Mouse (Mus musculus) right cerebral cortex, postnatal 4 days (tissue): ENCODE measurements at regions not wholly inside any gene's neighbourhood (a gene's known extent, or its start where the extent isn't known, plus 50 kb on each side); places are given as distances from the start of the nearest gene placed in this dataset.

Experiments used
- DNase-seq: peaks from one replicate; pipeline ENCODE4 v3.0.0-alpha.2; 2022

DNA sequence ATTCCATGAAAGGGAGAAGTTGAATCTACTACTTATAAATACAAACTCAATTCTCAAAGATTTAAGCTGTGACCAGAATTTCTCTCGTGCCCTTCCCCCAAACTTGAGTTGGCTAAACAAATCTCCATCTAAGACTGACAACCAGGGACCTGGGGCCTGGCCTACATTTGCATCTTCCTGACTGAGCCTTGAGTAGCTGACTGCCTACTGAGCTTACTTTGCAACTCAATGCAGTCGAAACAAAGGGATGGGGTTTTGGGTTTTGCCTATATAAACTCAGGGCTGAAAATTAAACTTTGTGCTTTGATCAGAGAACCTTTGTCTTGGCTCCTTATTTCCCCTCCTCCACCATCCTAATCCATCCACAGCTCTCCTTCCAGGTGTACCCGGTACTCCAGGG is 205.9 kb downstream of the Dusp6 start:
- no peak for DNase-seq

DNA sequence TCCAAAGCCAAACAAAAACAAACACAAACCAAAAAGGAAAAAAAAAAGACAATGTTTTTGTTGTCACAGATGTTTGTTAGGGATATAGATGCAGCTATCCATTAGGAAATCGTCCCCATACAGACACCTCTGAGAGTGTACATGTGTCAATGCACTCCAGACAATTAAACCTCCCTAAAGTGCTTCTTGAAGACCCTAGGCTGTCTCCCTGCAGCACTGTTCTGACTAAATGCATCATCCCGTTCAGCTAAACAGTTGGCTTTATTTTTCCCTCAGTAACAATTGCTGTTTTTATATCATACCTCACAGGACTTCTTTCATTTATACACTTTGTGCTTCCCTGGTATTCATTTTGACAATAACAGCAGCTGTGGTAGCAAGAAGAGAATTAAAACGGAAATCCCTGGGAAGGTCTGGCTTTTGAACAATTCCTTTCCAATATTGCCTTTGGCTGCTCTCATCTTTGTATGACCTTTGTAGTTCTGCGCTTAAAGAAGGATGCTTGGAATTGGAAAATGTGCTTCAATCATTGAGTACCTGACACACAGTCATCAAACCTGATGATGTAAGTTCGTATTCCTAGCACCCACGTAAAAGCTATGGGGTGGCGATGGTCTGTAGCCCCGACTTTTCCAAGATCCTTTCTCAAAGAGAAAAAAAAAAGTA is 208.9 kb downstream of the Dusp6 start:
- no peak for DNase-seq

DNA sequence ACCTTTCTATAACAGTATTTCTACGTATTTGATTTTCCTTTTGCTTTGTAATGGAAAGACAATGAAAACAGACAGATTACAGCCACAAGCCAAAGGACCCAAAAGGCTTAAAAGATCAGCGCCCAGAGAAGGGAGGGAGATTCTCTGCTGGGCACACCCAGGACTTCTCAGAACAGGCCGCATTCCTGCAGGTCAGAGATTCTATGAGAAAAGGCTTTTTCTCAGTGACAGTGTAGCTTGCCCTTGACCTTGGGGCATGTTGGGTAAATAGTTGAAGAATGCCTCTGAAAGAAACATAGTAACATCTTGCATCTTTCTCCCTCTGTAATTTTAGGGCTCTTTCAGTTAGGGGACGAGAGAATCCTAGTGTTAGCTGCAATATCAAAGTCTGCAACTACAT is 209.8 kb downstream of the Dusp6 start:
- no peak for DNase-seq

DNA sequence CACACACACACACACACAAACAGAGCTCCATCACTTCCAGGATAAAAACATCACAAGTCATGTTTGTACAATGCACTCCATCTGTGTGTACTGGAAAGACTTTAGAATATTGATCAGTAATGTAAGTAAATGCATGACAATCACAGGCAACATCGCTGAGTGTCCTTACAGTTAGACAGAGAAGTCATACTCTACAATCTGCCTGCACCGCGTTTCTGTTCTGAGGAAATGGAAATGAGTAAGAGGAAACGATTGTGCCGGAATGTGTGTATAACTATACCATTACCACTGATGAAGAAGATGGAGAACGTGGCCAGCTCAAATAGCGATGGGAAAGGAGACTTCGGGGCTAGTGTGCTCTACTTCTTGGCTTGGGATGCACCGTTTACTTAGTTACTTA is 210.7 kb downstream of the Dusp6 start:
- no peak for DNase-seq

DNA sequence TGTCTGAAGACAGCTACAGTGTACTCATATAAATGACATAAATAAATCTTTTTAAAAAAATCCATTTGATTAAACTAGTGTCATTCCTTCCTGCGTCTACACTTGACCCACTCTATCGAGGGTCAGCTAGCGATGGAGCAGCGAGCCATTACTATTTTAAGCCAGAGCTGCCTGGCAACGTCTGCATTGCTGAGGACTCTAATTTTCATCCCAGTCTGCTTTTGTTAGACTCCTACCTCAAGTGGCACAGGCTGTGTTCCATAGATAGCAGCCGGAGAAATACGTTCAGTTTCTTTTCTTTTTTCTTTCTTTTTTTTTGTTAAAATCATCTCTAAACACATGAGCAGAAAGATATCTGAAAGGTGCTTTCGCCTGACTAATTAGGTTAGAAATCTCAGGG is 211.5 kb downstream of the Dusp6 start:
- DNase-seq = no peak

DNA sequence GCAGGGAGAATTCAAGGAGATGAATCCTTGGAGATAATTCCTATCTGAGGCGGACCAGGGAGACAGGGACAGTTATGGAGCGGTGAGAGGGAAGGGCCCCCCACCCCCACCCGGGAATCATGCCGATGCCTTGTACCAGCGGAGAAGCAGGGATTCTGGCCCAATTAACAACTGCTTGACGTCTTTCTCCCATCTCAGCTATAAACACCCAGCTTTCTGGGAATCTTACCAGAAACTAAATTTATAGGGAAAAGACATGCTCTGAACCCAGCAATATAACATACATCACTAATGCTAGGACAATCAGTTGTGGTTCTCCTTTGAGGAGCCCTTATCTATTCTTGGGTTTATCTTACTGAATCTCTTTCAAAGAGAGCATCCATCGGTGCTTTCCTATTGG is 213.2 kb downstream of the Dusp6 start:
- peak; percentile 11 for DNase-seq

DNA sequence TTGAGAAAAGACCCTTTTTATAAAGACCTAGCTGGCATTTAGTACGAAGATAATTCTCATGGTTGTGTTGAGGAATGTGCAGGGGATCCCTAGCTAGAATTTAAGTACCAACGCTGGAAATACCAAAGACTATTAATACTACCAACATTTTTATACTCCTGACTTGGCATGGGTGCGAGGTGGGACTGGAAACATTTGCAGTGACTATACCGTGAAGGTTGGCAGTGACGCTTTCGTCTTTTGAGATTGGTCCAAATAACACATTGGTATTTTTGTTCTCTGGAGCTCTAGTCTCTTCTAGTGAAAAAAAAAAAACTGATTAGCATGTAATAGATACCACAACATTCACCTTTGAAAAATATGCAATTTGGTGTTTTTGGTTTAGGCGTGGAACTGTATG is 213.7 kb downstream of the Dusp6 start:
- no peak for DNase-seq

DNA sequence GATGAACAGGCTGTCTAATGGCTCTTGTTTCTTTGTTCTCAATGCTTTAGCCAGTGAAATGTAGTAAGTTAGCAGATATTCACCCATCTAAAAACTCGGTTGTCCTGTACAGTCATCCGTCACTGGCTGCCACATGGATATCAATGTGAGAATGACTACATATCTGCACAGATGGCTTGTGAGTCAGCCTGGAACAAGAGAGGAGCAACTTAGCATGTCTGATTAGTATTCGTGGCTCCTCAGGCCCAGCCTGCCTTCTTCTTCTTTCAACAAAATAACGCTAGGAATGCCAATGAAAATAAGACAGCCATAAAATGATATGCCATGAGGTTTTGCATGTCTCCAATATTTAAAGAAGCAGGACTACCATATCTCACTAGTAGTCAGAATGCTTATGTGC is 217.5 kb downstream of the Dusp6 start:
- DNase-seq = no peak

DNA sequence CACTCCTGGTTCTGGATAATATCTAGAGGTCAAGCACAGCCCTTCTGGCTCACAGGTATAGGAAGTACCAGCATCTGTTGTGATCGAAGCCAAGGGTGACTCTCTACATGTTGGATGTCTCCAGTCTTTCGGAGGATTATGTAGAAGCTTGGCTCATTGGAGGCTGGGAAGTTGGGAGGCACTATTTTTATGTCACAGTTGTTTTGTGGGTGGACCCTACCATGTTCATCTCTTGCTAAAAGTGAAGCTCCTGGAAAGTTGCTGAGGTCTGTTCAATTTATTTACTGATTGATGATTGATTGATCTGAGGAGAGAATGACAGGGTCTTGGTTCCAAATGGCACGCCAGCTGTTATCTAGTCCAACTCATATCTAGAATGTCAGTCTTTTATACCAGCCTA is 219.0 kb downstream of the Dusp6 start:
- no peak for DNase-seq

DNA sequence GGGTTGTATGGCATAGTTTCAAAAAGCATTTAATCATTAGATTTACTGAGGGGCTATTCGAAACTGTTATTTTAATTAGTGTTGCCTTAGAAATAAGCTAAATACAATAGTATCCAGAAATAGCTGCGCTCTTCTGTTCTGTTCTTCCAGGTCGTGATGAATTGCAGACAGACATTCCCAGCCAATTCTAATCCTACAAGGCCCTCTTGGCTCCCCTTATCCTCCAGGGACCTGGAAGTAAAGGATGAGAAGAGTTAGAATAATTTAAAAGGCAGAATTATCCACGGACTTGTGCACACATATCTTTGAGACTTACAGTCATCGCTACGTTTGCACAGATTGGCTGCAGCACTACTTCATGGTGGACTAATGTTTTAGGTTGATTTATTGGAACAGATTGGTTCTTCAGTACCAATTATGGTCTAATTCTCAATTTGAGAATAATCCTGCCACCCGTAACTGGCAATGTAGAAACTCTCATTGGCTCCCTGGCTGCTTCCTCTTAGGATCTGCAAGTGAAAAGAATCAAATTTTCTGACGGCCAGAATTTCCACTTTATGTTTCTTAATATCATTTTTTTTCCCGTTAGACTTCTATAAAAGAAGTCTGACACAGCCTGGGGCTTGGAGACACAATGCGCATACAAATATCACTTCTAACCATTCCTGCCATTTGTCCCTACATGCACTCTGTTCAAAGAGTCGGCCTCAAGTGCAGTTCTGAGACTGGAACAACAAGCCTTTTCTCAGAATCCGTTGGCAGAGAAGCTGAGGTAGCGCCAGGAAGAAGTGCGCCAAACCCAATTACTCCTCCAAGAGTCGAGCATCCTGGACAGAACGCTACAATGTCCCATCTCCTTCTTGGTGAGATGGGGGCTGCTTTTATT is 225.4 kb downstream of the Dusp6 start:
- peak; percentile 13 for DNase-seq

DNA sequence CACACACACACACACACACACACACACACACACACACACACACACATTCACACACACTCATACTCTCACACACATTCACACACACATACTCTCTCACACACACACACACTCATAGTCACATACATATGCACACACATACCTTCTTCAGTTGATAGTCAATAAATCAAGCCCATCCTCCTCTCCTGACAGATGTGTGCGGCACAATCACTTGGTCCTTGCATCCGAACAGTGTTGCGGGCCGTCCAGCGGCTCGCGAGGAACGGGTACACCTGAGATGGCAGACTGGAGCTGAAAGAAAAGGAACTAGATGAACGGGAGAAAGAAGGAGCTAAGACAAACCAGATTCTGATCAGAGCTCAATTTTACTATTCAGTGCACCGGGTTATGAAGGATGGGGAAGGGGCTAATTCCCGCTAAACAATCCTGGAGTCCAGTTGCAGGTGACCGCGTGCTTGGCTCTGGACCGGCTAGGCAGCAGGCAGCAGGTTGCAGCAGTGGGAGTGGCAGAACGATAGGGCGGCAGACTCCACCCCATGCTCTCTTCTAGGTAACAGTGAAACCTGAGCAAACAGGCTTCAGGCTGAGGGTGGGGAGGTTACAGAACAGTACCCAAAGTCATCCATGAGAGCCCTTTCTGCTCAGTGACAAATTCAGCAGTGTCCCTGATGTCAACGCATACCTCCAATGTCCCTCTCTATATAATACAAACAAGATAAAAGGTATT is 247.8 kb downstream of the Csl start:
- no peak for DNase-seq

DNA sequence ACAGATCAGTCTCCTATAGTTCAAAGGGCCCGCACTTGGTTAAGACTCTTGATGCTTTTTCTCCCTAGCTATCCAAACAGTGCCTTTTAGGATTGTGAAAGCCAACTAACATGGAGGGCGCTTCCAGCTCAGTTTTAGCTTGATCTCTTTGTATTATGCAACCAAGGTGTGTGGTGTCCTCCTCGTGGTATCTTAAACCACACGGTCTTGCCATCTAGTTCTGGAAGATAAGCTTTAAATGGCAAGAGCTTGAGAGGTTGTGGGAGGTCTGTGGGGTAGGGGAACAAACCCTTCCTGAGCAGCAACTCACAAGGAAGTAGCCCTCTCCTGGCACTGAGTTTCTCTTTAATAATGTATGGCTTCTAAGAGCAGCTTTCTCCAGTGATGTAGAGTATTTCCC is 241.5 kb downstream of the Csl start:
- DNase-seq = no peak

DNA sequence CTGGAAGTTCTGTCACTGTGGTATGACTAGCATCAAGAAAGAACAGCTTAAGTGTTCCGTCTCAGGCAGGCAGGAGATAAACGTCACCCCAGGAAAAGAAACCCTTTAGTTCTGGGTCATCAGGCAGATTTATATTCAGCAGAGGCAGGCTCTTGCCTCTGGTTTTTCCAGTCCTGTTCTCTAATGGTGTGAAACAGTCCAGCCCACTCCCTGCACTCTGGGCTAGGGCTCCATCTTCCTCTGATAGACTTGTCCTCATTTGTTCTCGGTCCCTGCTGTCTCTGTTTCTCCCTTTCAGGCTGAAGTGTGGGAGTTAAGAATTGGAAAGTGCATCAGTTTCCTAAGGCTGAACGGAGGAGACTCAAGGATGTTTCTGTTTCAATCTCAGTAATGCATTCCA is 240.0 kb downstream of the Csl start:
- DNase-seq = no peak

DNA sequence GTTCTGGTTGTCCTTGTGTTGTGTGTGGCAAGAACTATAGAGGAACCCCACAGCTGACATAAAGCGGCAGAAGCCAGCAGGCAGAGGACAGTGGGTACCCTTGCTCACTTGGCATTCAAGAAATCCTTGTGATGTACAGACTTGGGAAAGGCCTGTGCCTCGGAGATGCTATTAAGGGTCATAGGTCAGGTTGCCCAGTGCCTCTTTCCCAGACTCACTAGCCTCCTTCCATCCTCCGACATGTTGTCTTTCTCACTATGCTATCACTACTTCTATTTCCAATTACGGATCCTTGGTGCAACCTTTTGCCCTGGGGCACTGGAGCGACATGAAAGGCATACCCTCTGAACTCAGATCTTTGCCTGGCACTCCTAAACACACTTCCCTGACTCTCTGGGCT is 235.6 kb downstream of the Csl start:
- no peak for DNase-seq

DNA sequence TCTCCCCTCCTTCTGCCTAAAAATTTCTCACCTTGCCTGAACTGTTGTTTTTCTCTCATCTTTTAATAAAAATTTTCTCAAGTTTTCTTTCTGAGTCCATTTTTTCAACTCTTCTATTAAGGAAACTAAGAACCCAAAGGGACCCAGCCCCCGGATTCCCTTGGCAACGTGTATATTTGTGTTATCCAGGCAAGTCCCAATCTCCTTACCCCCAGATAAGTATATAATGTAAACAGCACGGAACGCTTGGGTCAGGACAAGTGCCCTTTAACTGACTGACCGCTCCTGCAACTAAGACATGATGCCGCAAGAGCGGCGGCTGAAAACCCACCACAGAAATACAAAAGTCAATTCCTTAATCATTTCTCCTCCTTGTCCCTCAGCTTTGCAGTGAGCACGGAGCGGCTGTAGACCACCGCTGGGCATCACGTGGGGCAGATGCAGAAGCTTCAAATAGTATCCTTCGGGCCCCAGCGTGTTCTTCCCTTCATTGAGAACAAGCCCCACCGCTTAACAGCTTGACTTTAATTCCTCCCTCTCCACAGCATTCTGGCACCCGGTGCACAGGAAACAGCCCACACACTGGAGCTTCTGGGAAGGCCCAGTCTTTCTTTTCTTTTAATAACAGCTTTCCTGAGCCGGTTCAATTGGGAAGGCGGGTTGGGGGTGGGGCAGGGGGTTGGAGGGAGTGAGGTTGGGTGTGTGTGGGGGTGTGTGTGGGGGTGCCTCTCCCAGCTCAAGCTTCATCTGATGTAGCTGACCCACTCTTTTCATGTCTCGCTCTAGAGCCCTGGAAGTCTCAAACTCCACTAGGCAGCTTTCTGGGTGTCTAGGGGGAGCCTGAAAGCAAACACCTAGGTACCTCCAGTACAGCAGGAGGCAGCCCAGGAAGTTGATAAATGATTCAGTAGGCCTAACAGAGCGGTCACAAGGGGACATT is 234.9 kb downstream of the Csl start:
- DNase-seq = peak; percentile 28

DNA sequence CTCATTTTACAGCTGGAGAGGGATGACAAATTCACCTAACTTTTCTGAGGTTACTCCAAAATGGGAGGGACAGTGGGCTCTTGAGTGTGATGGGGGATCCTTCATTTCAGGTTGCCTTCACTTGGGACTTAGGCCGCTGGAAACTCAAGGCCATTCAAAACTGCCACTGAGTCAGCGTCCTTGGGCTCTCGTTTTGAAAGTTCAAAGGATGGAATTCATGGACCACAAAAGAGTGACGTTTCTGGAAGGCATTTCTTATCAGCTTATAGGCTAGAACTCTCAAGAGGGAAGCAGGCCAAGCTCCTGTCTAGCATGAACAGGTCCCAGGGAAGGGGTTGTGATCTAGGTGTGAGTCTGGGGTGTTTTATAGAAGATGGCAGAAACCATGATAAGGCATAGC is 233.3 kb downstream of the Csl start:
- no peak for DNase-seq

DNA sequence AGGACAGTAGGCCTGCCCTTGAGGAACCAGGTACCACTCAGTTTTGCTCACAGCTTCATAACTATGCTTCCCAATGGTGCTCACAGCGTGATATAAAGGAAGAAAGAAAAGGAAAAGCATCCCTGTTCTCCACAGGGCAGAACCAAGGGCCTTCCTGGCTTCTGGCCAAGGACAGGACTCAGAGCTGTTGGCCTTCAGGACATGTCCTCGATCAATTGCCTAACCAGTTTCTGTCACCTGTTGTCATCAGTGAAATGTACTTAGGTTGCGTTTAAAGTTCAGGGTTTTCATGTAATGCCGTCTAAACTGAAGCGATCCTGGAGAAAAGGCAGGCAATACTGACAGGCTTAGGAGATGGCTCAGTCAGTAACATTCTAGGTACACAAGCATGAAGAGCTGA is 232.9 kb downstream of the Csl start:
- no peak for DNase-seq

DNA sequence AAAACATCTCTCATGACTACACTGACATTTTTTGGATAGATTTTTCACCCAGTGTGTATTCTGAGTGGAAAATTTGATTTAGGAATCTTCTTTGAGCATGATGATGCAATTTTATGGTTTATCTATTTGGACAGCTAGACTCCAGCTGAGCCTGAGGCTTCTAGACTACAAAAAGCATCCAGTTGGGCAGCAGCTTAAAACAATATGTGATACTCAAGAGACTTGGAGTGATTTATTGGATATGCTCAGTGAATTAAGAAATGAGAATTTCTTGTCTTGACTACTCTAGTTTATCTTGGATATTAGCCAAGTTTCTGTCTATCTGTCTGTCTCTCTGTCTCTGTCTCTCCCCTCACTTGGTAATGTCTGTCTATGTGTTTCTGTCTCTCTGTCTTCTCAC is 228.4 kb downstream of the Csl start:
- no peak for DNase-seq

DNA sequence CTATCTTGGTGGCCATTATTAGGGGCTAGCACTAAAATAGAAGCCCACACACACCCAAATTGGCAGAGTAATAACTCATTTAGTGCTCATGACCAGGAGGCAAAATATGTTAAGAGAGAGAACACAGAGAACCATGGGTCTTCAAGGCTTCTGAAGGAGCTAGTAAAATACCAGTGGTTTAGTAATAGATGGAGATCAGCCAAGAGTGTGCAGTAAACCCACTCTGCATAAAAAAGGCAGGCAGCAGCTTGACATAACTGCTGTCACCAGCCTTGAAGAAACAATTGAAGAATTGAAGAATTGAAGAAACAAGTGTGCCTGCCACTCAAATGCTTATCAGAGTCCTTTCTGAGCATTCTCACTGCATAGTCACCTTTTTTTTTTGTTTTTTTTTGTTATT is 227.9 kb downstream of the Csl start:
- DNase-seq = no peak

DNA sequence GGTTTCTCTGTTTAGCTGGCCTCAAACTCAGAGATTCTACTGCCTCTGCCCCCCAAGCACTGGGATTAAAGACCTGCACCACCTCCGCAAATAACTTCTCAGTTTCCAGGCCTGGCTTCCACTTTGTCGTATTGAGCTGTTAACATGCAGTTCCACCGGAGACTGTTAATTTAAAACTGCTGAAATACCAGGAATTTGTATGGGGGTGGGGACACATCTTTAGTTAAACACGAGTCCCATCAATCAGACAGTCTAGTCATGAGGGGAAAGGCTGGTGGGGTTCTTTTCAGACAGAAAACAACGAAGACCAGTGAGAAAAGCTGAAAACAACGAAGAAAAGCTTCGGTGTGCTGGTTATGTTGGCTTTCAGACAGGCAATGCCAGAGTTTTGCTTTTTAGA is 227.5 kb downstream of the Csl start:
- DNase-seq = no peak

DNA sequence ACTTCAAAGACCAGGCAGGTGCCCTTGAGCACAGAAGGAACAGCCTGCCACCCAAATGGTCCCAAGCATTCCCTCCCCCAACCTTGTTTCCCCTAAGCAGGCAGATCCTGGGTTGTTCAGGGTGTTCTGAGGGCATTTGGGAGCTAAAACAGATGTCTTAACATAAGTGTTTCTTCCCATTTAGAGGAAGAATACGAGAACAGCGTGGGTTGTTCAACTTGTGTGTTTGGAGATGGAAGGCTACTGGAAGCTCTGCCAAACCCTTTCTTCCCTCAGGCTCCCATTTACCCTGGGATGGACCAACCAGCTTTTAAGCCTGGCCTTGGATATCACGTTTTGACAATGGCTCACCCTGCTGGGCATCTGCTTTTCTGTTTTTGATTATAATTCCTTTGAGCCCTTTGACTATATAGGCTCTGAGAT is 226.8 kb downstream of the Csl start:
- no peak for DNase-seq

DNA sequence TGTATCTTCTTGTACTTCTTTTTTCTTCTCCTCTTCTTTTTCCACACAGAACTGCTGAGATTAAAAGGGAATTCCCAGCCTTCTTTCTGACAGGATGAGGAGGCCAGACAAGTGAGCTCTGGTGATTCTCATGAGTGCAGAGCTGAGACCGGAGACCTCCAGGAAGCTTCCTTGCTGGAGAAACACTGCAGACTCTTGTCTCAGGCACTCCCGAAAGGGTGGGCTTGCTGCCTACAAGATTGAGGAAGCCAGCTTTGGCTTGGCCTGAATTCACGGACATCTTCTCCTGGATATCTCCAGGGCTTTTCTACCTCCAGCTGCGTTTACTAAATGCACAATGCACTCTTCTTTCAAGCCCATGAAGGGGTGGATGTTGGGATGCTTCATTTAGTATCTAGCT is 226.0 kb downstream of the Csl start:
- no peak for DNase-seq

DNA sequence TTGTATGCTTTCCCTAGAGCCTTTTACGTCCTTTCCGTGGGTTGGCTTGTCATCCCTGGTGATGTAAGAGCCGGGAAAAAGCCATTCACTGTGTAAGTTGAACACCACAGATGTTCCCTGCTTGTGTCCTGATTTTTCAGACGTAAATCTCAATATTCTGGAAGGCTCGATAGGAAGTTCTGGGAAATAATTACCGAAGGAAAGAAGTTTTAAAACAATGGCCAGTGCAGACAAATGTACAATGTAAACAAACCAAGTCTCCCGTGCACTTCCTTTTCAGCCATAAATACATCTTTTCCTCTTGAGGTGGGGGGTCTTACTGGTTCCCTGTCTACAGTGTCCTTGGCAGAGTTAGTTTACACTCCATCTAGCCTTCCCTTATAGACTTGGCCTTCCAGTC is 225.2 kb downstream of the Csl start:
- no peak for DNase-seq
